Mouse (Mus musculus) lung, postnatal 0 days (tissue): ENCODE measurements around the gene Lrp10.

Source experiments
- CTCF ChIP-seq: IDR thresholded peaks from 2 replicates; pipeline ENCODE4 v1.5.1; 2016; ENCODE audit warnings: antibody characterized with exemption, mild to moderate bottlenecking
- EP300 ChIP-seq: IDR thresholded peaks from 2 replicates; pipeline ENCODE4 v1.6.1; 2016; ENCODE audit warnings: antibody characterized with exemption, mild to moderate bottlenecking, control low read depth

GRCm38 (mm10) chr14:54464293-54465005 lies 512 bp downstream of the Lrp10 start:
- TF ChIP-seq CTCF (peak; percentile 81), EP300 (no peak)
